Mouse (Mus musculus): ENCODE results near the gene Pkd2l1. TPM values are rescaled to one million over a fixed set of nuclear protein-coding genes. Genes with fewer than 3 reads are reported as not detected.

Gene Pkd2l1
- polyA plus RNA-seq, 1 experiment from 2014 or later, result not detected

GRCm38 (mm10) chr19:44225728-44226127 lies 33.5 kb upstream of the Pkd2l1 start:
- no peak overlapping the region for H3K4me2 ChIP-seq (replicated peaks; ENCODE audit: low read depth)
- H3K9ac ChIP-seq (ENCODE audit: low read length), result no peak overlapping the region
- no peak overlapping the region for H3K4me3 ChIP-seq (ENCODE audit: low read depth, low read length)
- no peak for ATAC-seq (ENCODE audit: low FRiP score, low TSS enrichment)
- no peaks in the 10 kb centered on the region for H3K4me1 ChIP-seq (replicated peaks; ENCODE audit: control insufficient read depth, insufficient read depth)
- no peak overlapping the region for H3K27ac ChIP-seq (replicated peaks)
- H3K36me3 ChIP-seq (ENCODE audit: control insufficient read depth, insufficient read depth, low read length), result no peaks in the 10 kb centered on the region
- DNase-seq (ENCODE audit: low spot score), result no peak
- no peaks in the 10 kb centered on the region for H3K9me3 ChIP-seq (ENCODE audit: control insufficient read depth, low read length)
- WGBS, result 79% methylated on average over 5 of the region's 5 CpGs
- H3K27me3 ChIP-seq (ENCODE audit: control insufficient read depth, insufficient read depth, low read length), result no peaks in the 10 kb centered on the region
- TF ChIP-seq CTCF (IDR thresholded peaks at IDR 0.05; ENCODE audit: low read depth), result no peak
- TF ChIP-seq EP300 (optimal IDR thresholded peaks at IDR 0.05), result no peak

- no peak overlapping the region for H3K9ac ChIP-seq (ENCODE audit: low read length)
- H3K4me1 ChIP-seq (replicated peaks; ENCODE audit: control insufficient read depth, insufficient read depth), result no peaks in the 10 kb centered on the region
- TF ChIP-seq EP300 (optimal IDR thresholded peaks at IDR 0.05) (no peak), CTCF (IDR thresholded peaks at IDR 0.05; ENCODE audit: low read depth) (no peak)
- DNase-seq (ENCODE audit: low spot score), result no peak
- H3K27me3 ChIP-seq (ENCODE audit: control insufficient read depth, insufficient read depth, low read length), result no peaks in the 10 kb centered on the region
- H3K27ac ChIP-seq (replicated peaks), result no peak overlapping the region
- 55% methylated on average over 3 of the region's 3 CpGs for WGBS
- H3K4me3 ChIP-seq (ENCODE audit: low read depth, low read length), result no peak overlapping the region
- no peaks in the 10 kb centered on the region for H3K36me3 ChIP-seq (ENCODE audit: control insufficient read depth, insufficient read depth, low read length)
- ATAC-seq (ENCODE audit: low FRiP score, low TSS enrichment), result no peak
- H3K9me3 ChIP-seq (ENCODE audit: control insufficient read depth, low read length), result no peaks in the 10 kb centered on the region
- H3K4me2 ChIP-seq (replicated peaks; ENCODE audit: low read depth), result no peak overlapping the region
Observed at GRCm38 (mm10) chr19:44217958-44218525, 25.8 kb upstream of the Pkd2l1 start.

- no peak overlapping the region for H3K4me2 ChIP-seq (replicated peaks; ENCODE audit: low read depth)
- ATAC-seq (ENCODE audit: low FRiP score, low TSS enrichment) (no peak), DNase-seq (ENCODE audit: low spot score) (no peak)
- H3K27ac ChIP-seq (replicated peaks), result no peak overlapping the region
- no peaks in the 10 kb centered on the region for H3K9me3 ChIP-seq (ENCODE audit: control insufficient read depth, low read length)
- no peak overlapping the region for H3K9ac ChIP-seq (ENCODE audit: low read length)
- WGBS, result 61% methylated on average over 12 of the region's 12 CpGs
- H3K36me3 ChIP-seq (ENCODE audit: control insufficient read depth, insufficient read depth, low read length), result no peaks in the 10 kb centered on the region
- no peaks in the 10 kb centered on the region for H3K27me3 ChIP-seq (ENCODE audit: control insufficient read depth, insufficient read depth, low read length)
- H3K4me3 ChIP-seq (ENCODE audit: low read depth, low read length), result no peak overlapping the region
- TF ChIP-seq EP300 (optimal IDR thresholded peaks at IDR 0.05) (no peak), CTCF (IDR thresholded peaks at IDR 0.05; ENCODE audit: low read depth) (no peak)
- H3K4me1 ChIP-seq (replicated peaks; ENCODE audit: control insufficient read depth, insufficient read depth), result no peaks in the 10 kb centered on the region
Observed at GRCm38 (mm10) chr19:44215255-44215654, 23.0 kb upstream of the Pkd2l1 start.

- 70% methylated on average over 2 of the region's 2 CpGs for WGBS
- Histone ChIP-seq H3K27ac (replicated peaks) (no peak overlapping the region), H3K4me3 (ENCODE audit: low read depth, low read length) (no peak overlapping the region), H3K36me3 (ENCODE audit: control insufficient read depth, insufficient read depth, low read length) (no peaks in the 10 kb centered on the region), H3K27me3 (ENCODE audit: control insufficient read depth, insufficient read depth, low read length) (no peaks in the 10 kb centered on the region), H3K9me3 (ENCODE audit: control insufficient read depth, low read length) (no peaks in the 10 kb centered on the region), H3K4me2 (replicated peaks; ENCODE audit: low read depth) (no peak overlapping the region), H3K9ac (ENCODE audit: low read length) (no peak overlapping the region), H3K4me1 (replicated peaks; ENCODE audit: control insufficient read depth, insufficient read depth) (no peaks in the 10 kb centered on the region)
- TF ChIP-seq EP300 (optimal IDR thresholded peaks at IDR 0.05) (no peak), CTCF (IDR thresholded peaks at IDR 0.05; ENCODE audit: low read depth) (peak; percentile 32)
- DNase-seq (ENCODE audit: low spot score) (no peak), ATAC-seq (ENCODE audit: low FRiP score, low TSS enrichment) (no peak)
Observed at GRCm38 (mm10) chr19:44207079-44207478, 14.8 kb upstream of the Pkd2l1 start.

- Histone ChIP-seq H3K4me1 (replicated peaks; ENCODE audit: control insufficient read depth, insufficient read depth) (no peaks in the 10 kb centered on the region), H3K27me3 (ENCODE audit: control insufficient read depth, insufficient read depth, low read length) (no peaks in the 10 kb centered on the region), H3K4me3 (ENCODE audit: low read depth, low read length) (no peak within 1 kb of the TSS), H3K27ac (replicated peaks) (no peak within 1 kb of the TSS), H3K36me3 (ENCODE audit: control insufficient read depth, insufficient read depth, low read length) (no peaks in the 10 kb centered on the region), H3K4me2 (replicated peaks; ENCODE audit: low read depth) (no peak within 1 kb of the TSS), H3K9me3 (ENCODE audit: control insufficient read depth, low read length) (no peaks in the 10 kb centered on the region), H3K9ac (ENCODE audit: low read length) (no peak within 1 kb of the TSS)
- DNase-seq (ENCODE audit: low spot score) (no peak), ATAC-seq (ENCODE audit: low FRiP score, low TSS enrichment) (no peak)
- TF ChIP-seq CTCF (IDR thresholded peaks at IDR 0.05; ENCODE audit: low read depth) (no peak), EP300 (optimal IDR thresholded peaks at IDR 0.05) (no peak)
- WGBS, result 83% methylated on average over 9 of the region's 9 CpGs
Observed at GRCm38 (mm10) chr19:44203015-44203564, 10.8 kb upstream of the Pkd2l1 start, which contains the start of gene Scd3. TSS of gene Scd3 (plus strand) at chr19:44203269.

- Histone ChIP-seq H3K9me3 (ENCODE audit: control insufficient read depth, low read length) (no peaks in the 10 kb centered on the region), H3K27me3 (ENCODE audit: control insufficient read depth, insufficient read depth, low read length) (no peaks in the 10 kb centered on the region), H3K36me3 (ENCODE audit: control insufficient read depth, insufficient read depth, low read length) (no peaks in the 10 kb centered on the region), H3K27ac (replicated peaks) (no peak overlapping the region), H3K4me2 (replicated peaks; ENCODE audit: low read depth) (no peak overlapping the region), H3K4me1 (replicated peaks; ENCODE audit: control insufficient read depth, insufficient read depth) (no peaks in the 10 kb centered on the region), H3K4me3 (ENCODE audit: low read depth, low read length) (no peak overlapping the region), H3K9ac (ENCODE audit: low read length) (no peak overlapping the region)
- DNase-seq (ENCODE audit: low spot score) (no peak), ATAC-seq (ENCODE audit: low FRiP score, low TSS enrichment) (no peak)
- peak; percentile 59 for TF ChIP-seq CTCF (IDR thresholded peaks at IDR 0.05; ENCODE audit: low read depth)
- TF ChIP-seq EP300 (optimal IDR thresholded peaks at IDR 0.05), result no peak
- WGBS, result 69% methylated on average over 2 of the region's 2 CpGs
Observed at GRCm38 (mm10) chr19:44198964-44199363, 6.7 kb upstream of the Pkd2l1 start.

Data from stomach, postnatal 0 days (tissue).